Mouse (Mus musculus) mouse trophoblast stem cell (cell line): ENCODE measurements around the gene Adpgk.

ENCODE experiments used
- in situ Hi-C, 2 experiments: fragments of 300-500 bp; cut with MseI, MboI; formaldehyde crosslinking; loops; 2 replicates in 1 of 2; 3 replicates in 1 of 2; pipeline ENCODE4 v1.15.1; 2025

Gene Adpgk

DNA sequence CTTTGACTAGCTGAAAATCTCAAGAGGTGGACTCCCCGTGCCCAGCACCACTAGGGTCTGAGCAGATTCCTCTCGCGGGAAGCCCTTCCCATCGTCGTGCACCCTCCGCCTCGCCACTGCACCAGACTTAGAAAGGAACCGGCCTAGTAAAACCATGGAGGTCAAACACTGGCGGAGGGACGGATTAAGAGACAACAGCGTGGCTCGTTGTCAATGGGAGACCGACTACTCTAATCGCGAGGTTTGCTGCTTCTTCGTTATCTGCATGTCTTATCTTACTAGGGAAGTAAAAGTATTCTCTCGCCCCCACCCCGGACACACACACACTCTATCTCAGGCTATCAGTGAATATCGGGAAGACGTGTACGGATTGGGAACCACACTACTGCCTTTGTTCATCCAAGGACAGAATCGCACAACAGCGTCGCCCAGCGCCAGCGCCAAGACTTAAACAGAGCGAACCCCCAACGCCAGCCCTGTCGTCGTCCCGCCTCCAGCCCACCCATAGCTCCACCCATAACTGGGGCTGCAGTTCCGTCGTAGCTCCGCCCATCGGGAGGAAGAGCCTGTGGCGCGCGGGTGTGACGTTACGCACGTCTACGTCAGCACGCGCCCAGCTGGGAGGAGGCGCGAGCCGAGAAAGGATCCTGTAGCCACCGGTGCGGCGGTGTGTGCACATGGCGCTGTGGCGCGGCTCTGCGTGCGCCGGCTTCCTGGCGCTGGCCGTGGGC, at the start of gene Adpgk:
Gene Adpgk (plus strand): TSS at position 602 of the 731 bp plus-strand sequence.
- in situ Hi-C loops, result no loop called here

- in situ Hi-C loops, result loop anchor here in 1 of 2 experiments (10.0 kb wide), 1 partner anchor 230 kb away; no protein-coding TSS in a partner anchor
Measured at GRCm38 (mm10) chr9:59245181-59245580, 46.2 kb upstream of the Adpgk start.

GRCm38 (mm10) chr9:59246456-59247029, 44.8 kb upstream of the Adpgk start:
- in situ Hi-C loops, result loop anchor here in 1 of 2 experiments (10.0 kb wide), 1 partner anchor 232 kb away; no protein-coding TSS in a partner anchor

DNA sequence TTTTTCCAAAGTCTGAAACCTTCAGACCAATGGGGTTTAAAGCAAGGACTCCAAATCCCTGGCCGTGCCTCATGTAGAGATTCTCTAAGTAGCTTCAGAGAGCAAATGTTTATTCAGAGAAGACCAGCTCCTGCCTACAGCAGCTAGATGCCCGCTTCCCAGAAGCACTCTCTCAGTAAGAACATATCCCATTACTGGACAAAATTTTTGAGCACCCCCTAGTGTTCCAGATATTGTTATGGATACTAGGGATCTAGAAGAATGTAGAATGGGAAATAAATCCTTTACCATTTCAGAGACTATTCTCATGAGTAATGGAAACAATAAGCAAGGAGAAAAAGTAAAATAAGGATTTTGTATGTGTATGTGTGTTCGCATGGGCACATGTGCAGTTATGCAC, 42.0 kb upstream of the Adpgk start:
- in situ Hi-C loops, result loop anchor here in 1 of 2 experiments (10.0 kb wide), 1 partner anchor 235 kb away; no protein-coding TSS in a partner anchor

- in situ Hi-C loops, result loop anchor here in 1 of 2 experiments (10.0 kb wide), 1 partner anchor 235 kb away; no protein-coding TSS in a partner anchor
Measured at GRCm38 (mm10) chr9:59250272-59250671, 41.1 kb upstream of the Adpgk start.

GRCm38 (mm10) chr9:59254716-59255421, 36.5 kb upstream of the Adpgk start:
- in situ Hi-C loops, result loop anchor here in 1 of 2 experiments (10.0 kb wide), 1 partner anchor 240 kb away; no protein-coding TSS in a partner anchor

DNA sequence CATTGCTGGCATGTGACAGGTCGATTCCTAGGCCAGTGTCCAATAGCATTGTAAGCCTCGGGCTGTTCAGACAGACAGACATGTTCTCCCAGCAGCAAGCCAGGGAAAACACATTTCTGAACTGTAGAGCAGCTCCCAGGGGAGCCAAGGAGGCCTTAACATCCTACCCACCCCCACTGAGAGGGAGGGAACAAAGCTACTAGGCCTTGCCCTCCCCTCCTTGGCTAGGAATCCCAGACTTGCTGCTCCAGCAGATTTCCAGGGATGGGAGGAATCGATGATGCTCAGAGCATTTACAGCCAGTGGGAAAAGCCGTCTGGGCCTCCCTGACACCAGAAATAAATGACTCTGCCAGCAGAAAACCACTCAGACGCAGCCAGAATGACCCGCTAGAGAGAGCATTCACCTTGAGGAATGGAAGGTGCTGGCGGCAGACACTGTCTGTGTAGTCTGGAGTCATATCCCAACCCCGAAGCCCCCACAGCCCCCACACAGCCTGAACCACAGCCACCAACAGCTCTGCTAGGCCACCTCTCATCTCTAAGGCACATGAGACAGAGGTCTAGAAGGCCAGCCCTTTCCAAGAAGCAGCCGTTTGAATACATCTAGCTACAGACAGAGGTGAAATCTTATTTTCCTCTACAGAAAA, 31.4 kb upstream of the Adpgk start:
- in situ Hi-C loops, result loop anchor here in 1 of 2 experiments (10.0 kb wide), 1 partner anchor 245 kb away; no protein-coding TSS in a partner anchor

- in situ Hi-C loops, result no loop called here
Measured at GRCm38 (mm10) chr9:59266332-59266731, 25.0 kb upstream of the Adpgk start.

GRCm38 (mm10) chr9:59269728-59270127, 21.6 kb upstream of the Adpgk start:
- in situ Hi-C loops, result loop anchor here in 1 of 2 experiments (10.0 kb wide), 1 partner anchor 245 kb away; no protein-coding TSS in a partner anchor

GRCm38 (mm10) chr9:59271081-59271480, 20.3 kb upstream of the Adpgk start:
- in situ Hi-C loops, result loop anchor here in 1 of 2 experiments (10.0 kb wide), 1 partner anchor 246 kb away; no protein-coding TSS in a partner anchor

GRCm38 (mm10) chr9:59271711-59272110, 19.6 kb upstream of the Adpgk start:
- in situ Hi-C loops, result loop anchor here in 1 of 2 experiments (10.0 kb wide), 1 partner anchor 247 kb away; no protein-coding TSS in a partner anchor

DNA sequence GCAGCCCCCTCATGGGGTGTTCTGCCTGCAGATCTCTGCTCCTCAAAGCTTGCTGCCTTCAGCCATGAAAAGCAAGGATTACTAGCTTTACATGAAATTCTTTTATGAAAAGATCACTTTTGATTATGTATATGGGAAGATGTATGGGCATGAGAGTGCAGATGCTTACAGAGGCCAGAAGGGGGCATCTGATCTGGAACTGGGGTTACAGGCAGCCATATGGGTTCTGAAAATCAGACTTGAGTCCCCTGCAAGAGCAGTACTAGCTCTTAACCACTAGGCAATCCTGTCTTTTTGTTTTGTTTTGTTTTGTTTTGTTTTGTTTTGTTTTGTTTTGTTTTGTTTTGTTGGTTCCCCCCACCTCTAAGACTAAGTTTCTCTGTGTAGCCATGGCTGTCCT, 18.2 kb upstream of the Adpgk start:
- in situ Hi-C loops, result loop anchor here in 1 of 2 experiments (10.0 kb wide), 1 partner anchor 248 kb away; no protein-coding TSS in a partner anchor

DNA sequence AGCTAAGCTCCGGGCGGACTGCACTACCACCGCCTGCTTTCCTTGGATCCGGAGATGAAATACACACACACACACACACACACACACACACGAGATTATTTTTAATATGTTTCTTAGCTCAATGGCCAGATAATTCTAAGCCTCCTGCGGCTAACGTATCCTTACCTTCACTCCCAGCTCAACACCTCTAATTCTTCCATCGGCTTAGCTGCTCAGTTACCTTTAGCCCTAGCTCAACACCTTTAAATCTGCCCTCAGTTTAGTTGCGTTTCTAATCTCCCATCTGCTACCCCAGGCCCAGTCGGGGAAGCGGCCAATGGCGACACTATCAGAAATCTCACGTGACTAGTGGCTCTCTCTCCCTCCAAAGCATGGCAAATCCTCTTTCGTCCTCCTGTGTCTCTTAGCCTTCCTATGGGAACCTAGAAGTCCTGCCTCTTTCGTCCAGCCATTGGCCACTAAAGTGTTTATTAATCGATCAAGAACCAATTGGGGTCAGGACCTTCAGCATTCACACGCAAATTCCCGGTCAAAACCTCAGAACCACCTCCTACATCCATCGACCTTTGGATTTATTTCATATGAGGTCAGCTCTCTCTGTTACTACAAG, 16.4 kb upstream of the Adpgk start:
- in situ Hi-C loops, result loop anchor here in 1 of 2 experiments (10.0 kb wide), 1 partner anchor 250 kb away; no protein-coding TSS in a partner anchor

DNA sequence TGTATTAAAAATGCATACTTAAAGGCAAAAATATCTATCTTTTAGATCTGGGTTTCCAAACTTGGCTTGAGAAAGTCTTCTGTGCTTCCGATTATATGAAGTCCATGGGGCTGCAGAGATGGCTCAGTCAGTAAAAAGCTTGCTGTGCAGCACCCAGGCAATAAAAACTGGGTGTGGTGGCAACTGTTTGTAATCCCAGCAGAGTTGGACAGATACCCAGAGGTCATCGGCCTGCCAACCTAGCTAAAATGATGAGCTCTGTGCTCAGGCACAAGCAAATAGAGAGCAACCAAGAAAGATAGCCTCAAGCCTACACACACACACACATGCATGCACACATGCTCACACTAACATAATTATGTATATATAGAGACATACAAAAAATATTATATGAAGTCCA, 13.2 kb upstream of the Adpgk start:
- in situ Hi-C loops, result loop anchor here in 1 of 2 experiments (10.0 kb wide), 1 partner anchor 253 kb away; no protein-coding TSS in a partner anchor

GRCm38 (mm10) chr9:59278694-59279093, 12.7 kb upstream of the Adpgk start:
- in situ Hi-C loops, result loop anchor here in 1 of 2 experiments (10.0 kb wide), 1 partner anchor 254 kb away; no protein-coding TSS in a partner anchor

- in situ Hi-C loops, result no loop called here
Measured at GRCm38 (mm10) chr9:59280888-59281287, 10.5 kb upstream of the Adpgk start.

DNA sequence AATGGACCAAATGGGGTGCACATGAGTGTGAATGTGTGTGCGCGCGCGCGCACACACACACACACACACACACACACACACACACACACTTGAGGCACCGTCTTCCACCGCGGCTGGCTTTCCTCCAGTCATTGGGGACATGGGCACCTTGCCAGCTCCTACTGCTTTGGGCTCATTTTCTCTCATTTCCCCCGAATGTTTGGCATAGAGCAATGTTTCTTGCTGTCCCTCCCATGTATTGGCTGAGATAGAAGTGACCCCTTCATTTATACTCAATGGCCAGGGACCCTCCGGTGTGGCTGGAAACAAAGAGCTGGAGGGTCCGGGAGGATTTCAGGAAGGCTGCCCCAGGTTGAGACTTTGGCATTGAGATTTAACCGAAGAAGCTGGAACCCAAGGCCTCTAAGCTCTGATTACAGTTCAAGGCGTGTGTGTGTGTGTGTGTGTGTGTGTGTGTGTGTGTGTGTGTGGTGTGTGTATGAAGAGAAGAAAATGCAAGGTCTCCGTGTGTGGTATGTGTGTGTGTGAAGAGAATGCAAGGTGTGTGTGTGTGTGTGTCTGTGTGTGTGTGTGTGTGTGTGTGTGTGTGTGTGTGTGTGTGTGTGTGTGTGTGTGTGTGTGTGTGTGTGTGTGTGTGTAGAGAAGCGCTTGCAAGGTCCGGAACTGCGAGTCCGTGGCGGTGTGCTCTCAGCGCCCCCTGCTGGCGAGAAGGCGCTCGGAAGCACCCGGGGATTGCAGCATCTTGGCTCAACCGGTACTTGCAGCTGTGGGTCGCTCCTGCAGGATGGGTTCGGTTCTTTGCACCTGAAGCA, 9.3 kb upstream of the Adpgk start:
- in situ Hi-C loops, result no loop called here

DNA sequence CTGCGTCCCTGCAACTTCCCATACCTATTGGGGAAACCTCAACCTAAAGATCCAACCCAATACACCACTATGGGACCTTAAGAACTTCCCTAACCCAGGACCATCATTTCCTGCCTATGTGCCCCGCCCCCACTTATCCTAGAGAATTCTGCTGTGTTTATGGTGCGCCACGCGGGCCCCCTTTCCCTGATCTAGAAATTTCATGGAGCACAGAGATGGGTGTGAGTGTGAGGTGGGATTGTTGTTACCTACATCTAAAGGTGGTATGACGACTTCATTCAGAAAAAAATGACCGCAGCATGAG, 8.7 kb upstream of the Adpgk start:
- in situ Hi-C loops, result no loop called here

GRCm38 (mm10) chr9:59285614-59286013, 5.7 kb upstream of the Adpgk start:
- in situ Hi-C loops, result no loop called here

DNA sequence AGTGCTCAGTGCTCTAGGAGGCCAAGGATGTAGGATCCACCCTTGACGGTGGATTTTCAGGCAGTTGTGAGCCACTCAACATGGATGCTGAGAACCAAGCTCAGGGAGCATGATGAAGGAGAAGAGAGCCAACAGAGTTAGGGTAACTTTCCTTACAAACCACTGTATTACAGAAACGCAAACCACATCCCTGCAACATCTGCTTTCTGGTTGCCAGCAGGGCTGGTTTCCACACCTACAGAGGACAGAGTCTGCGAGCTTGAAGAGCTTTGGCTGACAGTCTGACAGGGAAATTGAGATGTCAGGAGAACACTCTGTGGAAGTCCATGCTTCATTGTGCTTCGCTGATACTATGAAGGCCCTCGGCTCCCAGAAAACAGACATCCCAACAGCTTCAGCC, 3.3 kb upstream of the Adpgk start:
- in situ Hi-C loops, result no loop called here
